Comparison of ENCODE assay signal across 10 mouse cellular contexts in genomic region chr3:56438900-56439299, GRCm38 (mm10).
DNase-seq lines count a peak whose midpoint lies in the region; ATAC-seq and TF ChIP-seq lines count a peak whose summit lies in the region.
"Had no signal": no experiment of that assay in that cellular context is flagged by ENCODE, and none has a peak within 500 bp of the region (broad histone marks: within the 10 kb centered on the region; RNA-seq: fewer than 3 reads in every experiment).

No protein-coding gene starts in this region.

- H3K36me3 ChIP-seq in intestine, embryonic 14.5 days (ENCODE audit: control insufficient read depth, insufficient read depth, low read length), result no peaks in the 10 kb centered on the region
- H3K36me3 ChIP-seq in intestine, postnatal 0 days (ENCODE audit: control insufficient read depth, insufficient read depth), result no peaks in the 10 kb centered on the region
- H3K36me3 ChIP-seq in limb, embryonic 15.5 days, result no peaks in the 10 kb centered on the region
- H3K36me3 ChIP-seq: limb, embryonic 13.5 days had no signal

- no peaks in the 10 kb centered on the region for H3K9me3 ChIP-seq in intestine, embryonic 14.5 days (ENCODE audit: control insufficient read depth, low read length)
- no peaks in the 10 kb centered on the region for H3K9me3 ChIP-seq in intestine, postnatal 0 days (ENCODE audit: control insufficient read depth)
- H3K9me3 ChIP-seq in limb, embryonic 15.5 days, result no peaks in the 10 kb centered on the region
- H3K9me3 ChIP-seq: limb, embryonic 13.5 days had no signal

- ATAC-seq in intestine, embryonic 14.5 days (replicated peaks; ENCODE audit: low FRiP score, low TSS enrichment, low read depth), result no peak
- no peak for ATAC-seq in intestine, postnatal 0 days
- ATAC-seq in limb, embryonic 15.5 days (ENCODE audit: insufficient number of reproducible peaks, low FRiP score, low TSS enrichment, low read depth), result no peak
- no peak for ATAC-seq in CD4-positive, CD25-positive, alpha-beta regulatory T cell, adult 4 months
- ATAC-seq: intestine, embryonic 16.5 days had no signal

- no peak for TF ChIP-seq POLR2A in brain, embryonic 14.5 days (IDR thresholded peaks at IDR 0.05; ENCODE audit: borderline replicate concordance, extremely low read depth, insufficient read depth, insufficient read length, poor library complexity, severe bottlenecking)

- 77% methylated on average over 5 of the region's 5 CpGs for WGBS in intestine, embryonic 14.5 days
- WGBS in intestine, postnatal 0 days, result 82% methylated on average over 5 of the region's 5 CpGs
- WGBS in limb, embryonic 15.5 days, result 60% methylated on average over 5 of the region's 5 CpGs

- no peak overlapping the region for H3K4me3 ChIP-seq in intestine, embryonic 14.5 days (ENCODE audit: low read depth, low read length)
- no peak overlapping the region for H3K4me3 ChIP-seq in intestine, postnatal 0 days (ENCODE audit: low read depth, low read length)
- no peak overlapping the region for H3K4me3 ChIP-seq in limb, embryonic 15.5 days
- H3K4me3 ChIP-seq: limb, embryonic 13.5 days had no signal

- no peak overlapping the region for H3K9ac ChIP-seq in intestine, embryonic 14.5 days (ENCODE audit: low read length)
- no peak overlapping the region for H3K9ac ChIP-seq in intestine, postnatal 0 days (ENCODE audit: low read depth, low read length)
- H3K9ac ChIP-seq in limb, embryonic 15.5 days, result no peak overlapping the region
- H3K9ac ChIP-seq: limb, embryonic 13.5 days had no signal

- H3K27me3 ChIP-seq in intestine, embryonic 14.5 days (replicated peaks; ENCODE audit: control insufficient read depth, insufficient read depth, low read length), result no peaks in the 10 kb centered on the region
- no peaks in the 10 kb centered on the region for H3K27me3 ChIP-seq in intestine, postnatal 0 days (replicated peaks; ENCODE audit: control insufficient read depth, insufficient read depth, low read length)
- H3K27me3 ChIP-seq in limb, embryonic 15.5 days, result no peaks in the 10 kb centered on the region
- H3K27me3 ChIP-seq: limb, embryonic 13.5 days had no signal

- no peak for TF ChIP-seq CTCF in intestine, postnatal 0 days (IDR thresholded peaks at IDR 0.05; ENCODE audit: low read depth)
- TF ChIP-seq CTCF in brain, embryonic 14.5 days (IDR thresholded peaks at IDR 0.05; ENCODE audit: borderline replicate concordance, extremely low read depth, insufficient read depth, insufficient read length), result no peak

- no peak overlapping the region for H3K4me2 ChIP-seq in intestine, embryonic 14.5 days (ENCODE audit: low read length)
- no peak overlapping the region for H3K4me2 ChIP-seq in intestine, postnatal 0 days (replicated peaks; ENCODE audit: low read depth)
- no peak overlapping the region for H3K4me2 ChIP-seq in limb, embryonic 15.5 days
- H3K4me2 ChIP-seq: limb, embryonic 13.5 days had no signal

- H3K4me1 ChIP-seq in intestine, embryonic 14.5 days (replicated peaks; ENCODE audit: control insufficient read depth, insufficient read depth, low read length), result peaks cover 8% of the 10 kb centered on the region; the same call in 1 of the 2 replicates
- no peaks in the 10 kb centered on the region for H3K4me1 ChIP-seq in intestine, postnatal 0 days (replicated peaks; ENCODE audit: control insufficient read depth, insufficient read depth, low read length)
- H3K4me1 ChIP-seq in limb, embryonic 15.5 days, result peaks cover 14% of the 10 kb centered on the region

- DNase-seq in intestine, embryonic 14.5 days (ENCODE audit: low spot score), result no peak
- peak; percentile 85 for DNase-seq in adipocyte (ENCODE audit: low spot score)
- peak; percentile 57 for DNase-seq in brain, embryonic 14.5 days (ENCODE audit: low read depth)
- no peak for DNase-seq in thymus, postnatal 4 days
- DNase-seq: right cerebral cortex, adult 18-20 months had no signal

- peak overlapping the region; percentile 33; the same call in 1 of the 2 replicates for H3K27ac ChIP-seq in intestine, embryonic 14.5 days (ENCODE audit: low read depth)
- H3K27ac ChIP-seq in intestine, postnatal 0 days (ENCODE audit: low read depth, low read length), result no peak overlapping the region
- H3K27ac ChIP-seq in limb, embryonic 15.5 days, result 0 out of 2 replicates have a peak overlapping the region, but pooled peaks have one; percentile 27
- H3K27ac ChIP-seq: limb, embryonic 13.5 days had no signal

Comparison
In these comparisons a context has a peak if more than half of its experiments do, and no peak if none do; other contexts are left out.
1. DNase-seq: peak in adipocyte (single experiment) and brain, embryonic 14.5 days (single experiment); none in intestine, embryonic 14.5 days (single experiment) and thymus, postnatal 4 days (single experiment).